Mouse (Mus musculus) intestine, embryonic 16.5 days (tissue): ENCODE data around the gene Apol7a. TPM values are rescaled to one million over a fixed set of nuclear protein-coding genes. Genes with fewer than 3 reads are reported as not detected.

ENCODE experiments used
- ATAC-seq: fragments of 200-750 bp; cut with Nextera tagmentation; 2 replicates; pipeline ENCODE4 v1.8.0; 2017; ENCODE audit warnings: moderate TSS enrichment, moderate library complexity
- H3K27ac ChIP-seq: fragments of 300-500 bp; sonication (generic); 2 replicates; pipeline ENCODE4 v1.5.1; 2014; ENCODE audit warnings: mild to moderate bottlenecking, low read length
- H3K27me3 ChIP-seq: fragments of 300-500 bp; sonication (generic); replicated peaks from 2 replicates; pipeline ENCODE4 v1.6.1; 2014; ENCODE audit warnings: low read length, control low read depth, mixed read lengths; ENCODE audit not compliant: control insufficient read depth, insufficient read depth
- H3K36me3 ChIP-seq: fragments of 300-500 bp; sonication (generic); 2 replicates; pipeline ENCODE4 v1.6.1; 2014; ENCODE audit warnings: low read length, control low read depth; ENCODE audit not compliant: control insufficient read depth, insufficient read depth
- H3K4me1 ChIP-seq: fragments of 300-500 bp; sonication (generic); 2 replicates; pipeline ENCODE4 v1.6.1; 2014; ENCODE audit warnings: low read length, control low read depth, mixed read lengths; ENCODE audit not compliant: control insufficient read depth, insufficient read depth
- H3K4me2 ChIP-seq: fragments of 300-500 bp; sonication (generic); 2 replicates; pipeline ENCODE4 v1.6.1; 2014; ENCODE audit warnings: low read depth, low read length, control low read depth
- H3K4me3 ChIP-seq: fragments of 300-500 bp; sonication (generic); 2 replicates; pipeline ENCODE4 v1.5.1; 2014; ENCODE audit warnings: mild to moderate bottlenecking, low read length
- H3K9ac ChIP-seq: fragments of 300-500 bp; sonication (generic); 2 replicates; pipeline ENCODE4 v1.6.1; 2014; ENCODE audit warnings: low read depth, low read length
- H3K9me3 ChIP-seq: fragments of 300-500 bp; sonication (generic); 2 replicates; pipeline ENCODE4 v1.6.1; 2016; ENCODE audit warnings: low read length, control low read depth; ENCODE audit not compliant: control insufficient read depth
- WGBS: fragments of 180-500 bp; shearing (Covaris S2); extraction: QIAGEN DNeasy Blood & Tissue Kit; methylation state at CpG from one replicate; pipeline ENCODE4 v1.1.7; 2014; 5-methylcytosine and 5-hydroxymethylcytosine counted together
- polyA plus RNA-seq: library from polyadenylated mRNA; unstranded; fragments of >200 nt; fragmentation: Nextera tagmentation; extraction: Ambion mirVana; gene quantifications from 2 replicates; pipeline ENCODE4 v1.2.1, GENCODE M21; 2015

The Apol7a gene
- polyA plus RNA-seq, 1 experiment from 2014 or later = 12.5 TPM

DNA sequence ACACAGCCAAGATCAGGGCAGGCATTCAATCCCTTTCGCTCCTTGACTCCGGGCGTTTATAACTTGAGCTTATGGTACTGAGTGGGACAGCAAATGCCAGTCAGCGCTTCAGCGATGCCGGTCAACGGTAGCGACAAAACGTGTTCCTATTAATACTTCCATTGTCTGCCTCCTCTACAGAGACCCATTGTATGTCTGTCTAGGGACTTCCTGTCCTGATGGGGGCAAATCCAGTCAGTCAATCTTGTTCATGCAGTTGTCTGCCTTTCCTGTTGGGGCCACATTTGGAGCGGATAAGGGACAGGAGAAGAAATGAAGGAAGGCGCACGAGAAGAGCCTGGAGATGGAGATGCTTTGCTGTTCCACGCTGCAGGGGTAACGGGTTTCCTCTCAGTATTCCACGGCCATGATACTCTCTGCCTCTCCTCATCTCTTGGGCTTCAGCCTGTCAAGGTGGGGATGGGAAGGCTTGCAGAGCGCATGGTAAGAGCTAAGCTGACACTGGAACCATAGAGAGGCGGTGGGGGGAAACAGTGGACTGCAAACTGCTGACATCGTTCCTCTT is 55.9 kb downstream of the Apol7a start:
- H3K36me3 ChIP-seq = no peaks in the 10 kb centered on the region
- peak overlapping the region; percentile 79 for H3K27ac ChIP-seq
- H3K4me2 ChIP-seq = peak overlapping the region; percentile 52
- 33% methylated on average over 18 of the region's 18 CpGs for WGBS
- no peaks in the 10 kb centered on the region for H3K27me3 ChIP-seq
- H3K9me3 ChIP-seq = no peaks in the 10 kb centered on the region
- H3K4me3 ChIP-seq = peak overlapping the region; percentile 25
- ATAC-seq = peak; percentile 9
- H3K4me1 ChIP-seq = peaks cover 33% of the 10 kb centered on the region
- peak overlapping the region; percentile 47 for H3K9ac ChIP-seq

DNA sequence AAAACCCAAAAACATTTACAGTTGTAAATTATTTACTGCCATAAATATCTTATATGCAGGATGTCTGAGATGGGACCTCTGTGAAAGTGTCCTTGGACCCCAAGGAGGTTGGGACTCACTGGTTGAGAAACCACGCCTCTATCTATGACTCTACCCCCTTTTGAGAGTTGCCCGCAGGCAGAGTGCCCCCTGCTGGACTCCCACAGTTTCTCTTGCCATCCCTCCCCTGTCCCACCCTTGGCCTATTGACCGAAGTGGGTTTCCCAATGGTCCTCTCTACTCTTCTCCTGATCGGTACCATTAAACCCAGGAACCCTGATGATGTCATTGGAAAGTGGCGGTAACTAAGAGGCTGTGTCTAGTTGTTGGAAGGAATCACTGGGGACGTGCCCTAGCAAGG is 56.9 kb downstream of the Apol7a start:
- Histone ChIP-seq H3K4me1 (peaks cover 42% of the 10 kb centered on the region), H3K9me3 (no peaks in the 10 kb centered on the region), H3K27ac (no peak overlapping the region), H3K4me3 (no peak overlapping the region), H3K36me3 (no peaks in the 10 kb centered on the region), H3K9ac (no peak overlapping the region), H3K27me3 (no peaks in the 10 kb centered on the region), H3K4me2 (no peak overlapping the region)
- 89% methylated on average over 6 of the region's 6 CpGs for WGBS
- no peak for ATAC-seq

DNA sequence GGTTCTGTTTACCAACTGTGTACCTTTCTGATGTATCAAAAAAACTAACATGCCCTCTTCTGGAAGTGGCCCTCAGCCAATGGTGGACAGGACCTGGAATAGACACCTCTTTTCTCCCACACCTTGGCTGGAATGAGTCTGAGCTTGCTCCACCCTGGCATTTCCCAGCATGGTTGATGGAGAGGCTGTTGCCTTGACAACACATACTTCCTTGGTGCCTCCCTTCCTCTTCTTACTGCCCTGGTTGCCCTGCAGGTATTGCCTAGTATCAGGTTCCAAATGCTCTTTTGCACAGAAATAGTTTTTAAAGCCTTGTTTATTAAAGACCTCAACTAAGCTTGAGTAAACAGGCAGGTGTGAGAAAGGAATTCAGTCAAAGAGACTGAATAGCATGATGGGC is 58.3 kb downstream of the Apol7a start:
- Histone ChIP-seq H3K27ac (no peak overlapping the region), H3K9me3 (no peaks in the 10 kb centered on the region), H3K9ac (no peak overlapping the region), H3K4me3 (no peak overlapping the region), H3K4me1 (peaks cover 50% of the 10 kb centered on the region), H3K4me2 (no peak overlapping the region), H3K36me3 (no peaks in the 10 kb centered on the region), H3K27me3 (no peaks in the 10 kb centered on the region)
- no peak for ATAC-seq

DNA sequence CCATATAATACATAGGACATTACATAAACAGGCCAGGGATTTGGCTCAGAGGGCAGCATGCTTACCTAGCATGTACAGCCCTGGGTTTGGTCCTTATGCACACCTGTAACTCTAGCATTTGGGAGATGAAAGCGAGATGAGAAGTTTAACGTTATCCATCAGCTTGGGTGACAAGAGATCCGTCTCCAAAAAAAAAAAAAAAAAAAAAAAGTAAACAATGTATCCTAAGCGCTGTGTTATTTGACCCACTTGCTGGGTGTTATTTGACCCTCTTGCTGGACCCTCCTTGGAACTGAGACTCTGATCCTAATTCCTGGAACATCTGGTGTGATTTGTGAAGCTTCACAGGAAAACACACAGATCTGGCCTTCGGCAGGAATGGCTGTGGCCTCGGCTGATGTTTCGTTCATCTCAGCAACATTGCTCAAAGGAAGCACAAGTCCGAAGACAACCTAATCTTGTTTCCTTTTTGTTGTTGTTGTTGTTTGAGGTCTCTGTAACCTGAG is 59.9 kb downstream of the Apol7a start:
- 39% methylated on average over 8 of the region's 8 CpGs for WGBS
- peaks cover 46% of the 10 kb centered on the region for H3K4me1 ChIP-seq
- no peak overlapping the region for H3K9ac ChIP-seq
- no peak for ATAC-seq
- no peak overlapping the region for H3K4me3 ChIP-seq
- H3K27me3 ChIP-seq = no peaks in the 10 kb centered on the region
- H3K27ac ChIP-seq = peak overlapping the region; percentile 67
- no peak overlapping the region for H3K4me2 ChIP-seq
- H3K9me3 ChIP-seq = no peaks in the 10 kb centered on the region
- H3K36me3 ChIP-seq = no peaks in the 10 kb centered on the region

DNA sequence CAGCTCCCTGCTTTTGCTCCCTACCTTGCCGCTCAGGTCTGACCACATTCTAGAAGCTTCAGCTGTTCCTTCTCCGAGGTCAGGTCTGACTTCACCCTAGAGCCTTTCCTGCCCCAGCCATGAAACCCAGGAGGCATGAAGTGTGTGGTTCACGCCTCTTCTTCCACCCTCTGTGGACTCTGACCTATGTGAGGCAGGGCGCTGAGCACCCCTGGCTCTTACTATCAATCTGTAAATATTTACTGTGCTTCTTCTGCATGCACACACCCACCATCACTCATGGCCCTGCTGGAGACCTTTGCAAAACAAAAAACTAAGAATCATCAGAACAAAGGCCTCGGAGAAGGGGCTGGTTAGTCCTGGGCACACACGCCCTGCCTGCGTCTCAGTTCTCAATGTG is 60.5 kb downstream of the Apol7a start:
- 51% methylated on average over 7 of the region's 7 CpGs for WGBS
- peak overlapping the region; percentile 78 for H3K27ac ChIP-seq

More for the DNA sequence above, 60.5 kb downstream of the Apol7a start:
- peak overlapping the region; percentile 30 for H3K9ac ChIP-seq
- peak; percentile 80 for ATAC-seq
- peaks cover 41% of the 10 kb centered on the region for H3K4me1 ChIP-seq
- H3K27me3 ChIP-seq = no peaks in the 10 kb centered on the region
- no peaks in the 10 kb centered on the region for H3K9me3 ChIP-seq
- no peaks in the 10 kb centered on the region for H3K36me3 ChIP-seq
- no peak overlapping the region for H3K4me3 ChIP-seq
- H3K4me2 ChIP-seq = peak overlapping the region; percentile 26; the same call in 1 of the 2 replicates

Other genes with a start within 250 kb of the Apol7a start
- 31.5 and 34.0 TPM in 2 replicates for gene Rbfox2, start 92.1 kb downstream of the Apol7a start, polyA plus RNA-seq
- gene Apol9a, start 12.0 kb upstream of the Apol7a start, polyA plus RNA-seq = 0.44 and 0.55 TPM in 2 replicates
- 0.28 TPM in 1 of 2 replicates, not detected in the other for gene Apol7b, start 48.4 kb upstream of the Apol7a start, polyA plus RNA-seq
- 0.21 and 0.23 TPM in 2 replicates for gene Apol10a, start 77.9 kb upstream of the Apol7a start, polyA plus RNA-seq
- not detected in 2 replicates for gene Apol11a, start 109.2 kb upstream of the Apol7a start, polyA plus RNA-seq
- gene Apol7c, start 134.2 kb upstream of the Apol7a start, polyA plus RNA-seq = 5.3 and 5.7 TPM in 2 replicates
- gene 1700025B11Rik, start 162.8 kb upstream of the Apol7a start, polyA plus RNA-seq = not detected in 2 replicates
- 0.47 and 0.55 TPM in 2 replicates for gene Apol10b, start 197.0 kb upstream of the Apol7a start, polyA plus RNA-seq
- not detected in 2 replicates for gene Gm36245, start 200.1 kb upstream of the Apol7a start, polyA plus RNA-seq
- gene Apol11b, start 244.2 kb upstream of the Apol7a start, polyA plus RNA-seq = 0.17 TPM in 1 of 2 replicates, not detected in the other